Mouse (Mus musculus): ENCODE measurements at regions not wholly inside any gene's neighbourhood (a gene's known extent, or its start where the extent isn't known, plus 50 kb on each side); places are given as distances from the start of the nearest gene placed in this dataset.

DNA sequence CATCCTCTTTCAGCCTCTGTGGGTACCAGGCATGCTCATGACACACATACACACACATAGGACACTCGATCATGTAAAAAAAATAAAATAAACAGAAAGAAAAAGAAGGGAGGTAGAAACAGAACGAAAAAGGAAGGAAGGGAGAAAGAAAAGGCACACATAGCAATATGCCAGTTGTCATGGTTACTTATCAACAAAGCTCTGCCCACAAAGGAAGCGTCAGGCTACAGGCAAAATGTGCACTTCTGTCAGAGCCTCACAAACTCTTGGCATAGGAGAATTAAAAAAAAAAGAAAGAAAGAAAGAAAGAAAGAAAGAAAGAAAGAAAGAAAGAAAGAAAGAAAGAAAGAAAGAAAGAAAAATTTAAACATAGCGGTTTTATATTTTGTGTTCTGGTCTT, 56.9 kb upstream of the Sox2 start:
- TF ChIP-seq CTCF (IDR thresholded peaks at IDR 0.05), result no peak
- Histone ChIP-seq H3K36me3 (ENCODE audit: insufficient read depth, low read length) (no peaks in the 10 kb centered on the region), H3K27me3 (ENCODE audit: insufficient read depth, low read length) (no peaks in the 10 kb centered on the region), H3K4me2 (ENCODE audit: low read depth, low read length, poor library complexity, severe bottlenecking) (no peak overlapping the region), H3K9me3 (ENCODE audit: low read length) (no peaks in the 10 kb centered on the region), H3K27ac (ENCODE audit: low read depth, low read length) (no peak overlapping the region), H3K4me1 (ENCODE audit: insufficient read depth, low read length) (no peaks in the 10 kb centered on the region), H3K4me3 (ENCODE audit: low read depth, low read length) (no peak overlapping the region), H3K9ac (replicated peaks; ENCODE audit: low read length, poor library complexity, severe bottlenecking) (no peak overlapping the region)
- 0 out of 2 replicates have a peak, but pooled peaks have one; percentile 41 for ATAC-seq (ENCODE audit: low FRiP score)
- no peak for DNase-seq (ENCODE audit: low spot score)
- 35% methylated on average over 4 of the region's 4 CpGs for WGBS

DNA sequence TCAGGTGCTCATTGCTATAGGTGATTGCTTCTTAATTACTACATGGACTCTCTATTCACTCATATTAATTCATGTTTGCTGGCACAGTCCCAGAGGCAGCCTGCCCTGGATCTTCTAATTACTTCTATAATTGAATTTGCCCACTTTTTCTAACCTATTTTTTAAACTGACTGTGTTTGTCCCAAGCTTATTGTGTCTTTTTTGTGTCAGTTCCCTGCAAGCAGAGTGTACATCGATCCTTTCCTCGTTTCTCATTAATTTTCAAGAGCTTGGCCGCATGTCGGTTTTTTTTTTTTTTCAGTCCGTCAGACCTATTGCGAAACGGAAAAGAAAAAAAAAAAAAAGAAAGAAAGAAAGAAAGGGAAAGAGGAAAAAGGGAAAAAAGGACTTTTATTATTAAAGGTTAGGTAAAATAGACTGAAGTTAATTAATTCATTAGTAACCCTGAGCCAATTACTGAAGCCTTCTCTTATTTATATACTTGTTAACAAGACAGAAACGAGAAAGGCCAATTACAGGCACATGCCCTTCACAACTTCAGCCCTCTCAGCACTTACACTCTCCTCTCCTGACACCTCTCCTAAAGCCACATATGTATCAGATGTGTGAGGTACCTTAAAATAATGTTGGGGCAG, 72.2 kb upstream of the Sox2 start:
- 19% methylated on average over 8 of the region's 8 CpGs for WGBS
- Histone ChIP-seq H3K9ac (replicated peaks; ENCODE audit: low read length, poor library complexity, severe bottlenecking) (no peak overlapping the region), H3K27me3 (ENCODE audit: insufficient read depth, low read length) (no peaks in the 10 kb centered on the region), H3K4me3 (ENCODE audit: low read depth, low read length) (no peak overlapping the region), H3K27ac (ENCODE audit: low read depth, low read length) (no peak overlapping the region), H3K4me2 (ENCODE audit: low read depth, low read length, poor library complexity, severe bottlenecking) (no peak overlapping the region), H3K4me1 (ENCODE audit: insufficient read depth, low read length) (no peaks in the 10 kb centered on the region; the same call in 1 of the 2 replicates), H3K36me3 (ENCODE audit: insufficient read depth, low read length) (no peaks in the 10 kb centered on the region), H3K9me3 (ENCODE audit: low read length) (no peaks in the 10 kb centered on the region)
- TF ChIP-seq CTCF (IDR thresholded peaks at IDR 0.05), result no peak
- no peak for ATAC-seq (ENCODE audit: low FRiP score)
- DNase-seq (ENCODE audit: low spot score), result peak; percentile 27

DNA sequence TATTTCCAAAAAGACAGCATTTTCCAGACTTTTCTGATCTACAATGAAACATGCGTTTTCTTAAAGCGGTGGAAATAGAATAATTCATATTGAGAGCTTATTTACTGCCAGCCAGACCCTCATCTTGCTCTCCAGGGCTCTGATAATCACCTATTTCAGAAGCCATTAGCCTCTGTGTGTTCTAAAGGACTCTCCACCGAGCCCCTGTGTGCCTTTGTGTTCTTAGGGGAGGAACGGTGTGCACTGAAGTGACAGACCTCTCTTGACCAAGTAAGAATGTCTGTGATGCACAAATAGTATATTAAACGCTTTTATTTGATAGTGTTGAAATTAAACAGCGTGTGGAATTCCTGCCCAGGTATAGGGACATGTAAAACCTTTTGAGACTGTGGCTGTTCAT, 73.1 kb upstream of the Sox2 start:
- Histone ChIP-seq H3K4me2 (ENCODE audit: low read depth, low read length, poor library complexity, severe bottlenecking) (no peak overlapping the region), H3K27ac (ENCODE audit: low read depth, low read length) (no peak overlapping the region), H3K36me3 (ENCODE audit: insufficient read depth, low read length) (no peaks in the 10 kb centered on the region), H3K4me1 (ENCODE audit: insufficient read depth, low read length) (no peaks in the 10 kb centered on the region; the same call in 1 of the 2 replicates), H3K9me3 (ENCODE audit: low read length) (no peaks in the 10 kb centered on the region), H3K9ac (replicated peaks; ENCODE audit: low read length, poor library complexity, severe bottlenecking) (no peak overlapping the region), H3K27me3 (ENCODE audit: insufficient read depth, low read length) (no peaks in the 10 kb centered on the region), H3K4me3 (ENCODE audit: low read depth, low read length) (no peak overlapping the region)
- ATAC-seq (ENCODE audit: low FRiP score), result no peak
- TF ChIP-seq CTCF (IDR thresholded peaks at IDR 0.05), result no peak
- WGBS, result 54% methylated on average over 6 of the region's 6 CpGs
- DNase-seq (ENCODE audit: low spot score), result no peak

DNA sequence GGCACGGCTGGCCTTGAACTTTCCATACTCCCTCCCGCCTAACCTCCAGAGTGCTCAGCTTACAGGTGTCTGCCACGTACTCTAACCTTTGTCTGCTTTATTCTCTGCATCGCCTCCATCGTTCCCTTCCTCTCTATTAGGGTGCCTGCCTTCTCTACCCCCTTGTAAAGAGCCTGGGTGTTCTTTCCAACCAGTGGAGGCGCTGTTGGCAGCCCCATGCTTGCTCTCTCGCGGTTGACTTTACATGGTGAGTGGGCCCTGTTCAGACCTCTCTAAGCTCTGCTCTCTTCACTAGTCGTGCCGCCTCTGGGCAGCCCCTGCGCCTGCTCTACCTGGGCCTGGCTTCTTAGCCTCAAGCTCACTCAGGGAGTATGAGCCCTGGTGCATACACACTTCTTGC, 74.0 kb upstream of the Sox2 start:
- 51% methylated on average over 11 of the region's 11 CpGs for WGBS

DNA sequence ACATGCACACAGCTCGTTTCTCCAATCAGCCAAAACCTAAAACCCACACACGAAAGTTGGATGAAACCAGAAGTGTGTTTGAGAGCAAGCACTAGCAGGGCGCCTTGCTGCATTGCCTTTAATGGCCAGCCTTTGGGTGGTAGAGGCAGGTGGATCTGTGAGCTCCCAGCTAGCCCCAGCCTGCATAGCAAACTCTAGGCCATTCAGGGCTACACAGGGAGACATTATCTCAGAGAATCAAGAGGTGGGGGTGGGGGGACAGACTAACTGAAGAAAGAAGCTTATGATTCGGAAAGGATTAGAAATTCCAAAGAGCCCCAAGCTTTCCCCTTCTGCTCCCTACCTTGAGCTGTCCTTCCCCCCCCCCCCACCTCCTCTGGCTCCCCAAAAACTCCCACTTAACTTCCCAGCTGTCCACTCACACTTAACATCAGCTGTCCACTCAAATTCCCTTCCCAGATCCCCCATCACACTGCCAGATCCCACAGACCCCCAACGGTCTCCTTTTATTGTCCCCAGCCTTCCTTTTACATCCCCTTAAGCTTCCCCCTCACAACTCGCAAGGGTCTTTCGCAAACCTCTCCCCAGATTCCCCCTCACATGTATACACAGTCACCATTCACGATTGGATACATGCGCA, 75.4 kb upstream of the Sox2 start:
- WGBS, result 52% methylated on average over 9 of the region's 9 CpGs
- H3K9ac ChIP-seq (replicated peaks; ENCODE audit: low read length, poor library complexity, severe bottlenecking), result no peak overlapping the region
- H3K9me3 ChIP-seq (ENCODE audit: low read length), result no peaks in the 10 kb centered on the region
- TF ChIP-seq CTCF (IDR thresholded peaks at IDR 0.05), result no peak
- no peak overlapping the region for H3K4me2 ChIP-seq (ENCODE audit: low read depth, low read length, poor library complexity, severe bottlenecking)
- no peak overlapping the region for H3K27ac ChIP-seq (ENCODE audit: low read depth, low read length)
- DNase-seq (ENCODE audit: low spot score), result no peak
- no peaks in the 10 kb centered on the region for H3K36me3 ChIP-seq (ENCODE audit: insufficient read depth, low read length)
- no peak overlapping the region for H3K4me3 ChIP-seq (ENCODE audit: low read depth, low read length)
- H3K27me3 ChIP-seq (ENCODE audit: insufficient read depth, low read length), result no peaks in the 10 kb centered on the region
- ATAC-seq (ENCODE audit: low FRiP score), result no peak
- no peaks in the 10 kb centered on the region; the same call in 1 of the 2 replicates for H3K4me1 ChIP-seq (ENCODE audit: insufficient read depth, low read length)

More for the DNA sequence above, 74.0 kb upstream of the Sox2 start:
- H3K27me3 ChIP-seq (ENCODE audit: insufficient read depth, low read length), result no peaks in the 10 kb centered on the region
- peak; percentile 53 for TF ChIP-seq CTCF (IDR thresholded peaks at IDR 0.05)
- no peaks in the 10 kb centered on the region for H3K36me3 ChIP-seq (ENCODE audit: insufficient read depth, low read length)
- H3K9me3 ChIP-seq (ENCODE audit: low read length), result no peaks in the 10 kb centered on the region
- DNase-seq (ENCODE audit: low spot score), result no peak
- ATAC-seq (ENCODE audit: low FRiP score), result no peak
- no peak overlapping the region for H3K4me2 ChIP-seq (ENCODE audit: low read depth, low read length, poor library complexity, severe bottlenecking)
- H3K4me1 ChIP-seq (ENCODE audit: insufficient read depth, low read length), result no peaks in the 10 kb centered on the region; the same call in 1 of the 2 replicates
- no peak overlapping the region for H3K4me3 ChIP-seq (ENCODE audit: low read depth, low read length)
- H3K27ac ChIP-seq (ENCODE audit: low read depth, low read length), result no peak overlapping the region
- H3K9ac ChIP-seq (replicated peaks; ENCODE audit: low read length, poor library complexity, severe bottlenecking), result no peak overlapping the region

DNA sequence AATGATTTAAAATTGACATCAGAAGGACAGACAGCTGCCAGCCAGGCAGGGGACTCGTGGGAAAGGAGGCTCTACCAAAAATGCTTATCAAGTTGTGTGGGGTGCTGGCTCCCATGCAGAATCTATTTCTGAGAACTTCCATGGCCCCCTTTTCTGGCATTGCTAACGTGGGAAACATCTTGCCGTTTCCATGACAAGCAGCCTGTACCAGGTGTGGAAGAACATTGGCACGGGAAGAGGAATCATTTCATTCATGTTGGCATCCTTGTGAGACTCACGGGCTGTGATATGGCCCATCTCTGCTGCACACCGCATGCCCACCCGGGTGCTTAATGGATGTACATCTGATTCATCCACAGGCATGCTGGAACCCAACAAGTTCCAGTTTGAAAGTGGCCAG, 76.9 kb upstream of the Sox2 start:
- H3K9me3 ChIP-seq (ENCODE audit: low read length), result no peaks in the 10 kb centered on the region
- H3K27ac ChIP-seq (ENCODE audit: low read depth, low read length), result no peak overlapping the region
- no peak overlapping the region for H3K9ac ChIP-seq (replicated peaks; ENCODE audit: low read length, poor library complexity, severe bottlenecking)
- WGBS, result 78% methylated on average over 7 of the region's 7 CpGs
- H3K4me3 ChIP-seq (ENCODE audit: low read depth, low read length), result no peak overlapping the region
- ATAC-seq (ENCODE audit: low FRiP score) (no peak), DNase-seq (ENCODE audit: low spot score) (no peak)
- no peak for TF ChIP-seq CTCF (IDR thresholded peaks at IDR 0.05)
- H3K36me3 ChIP-seq (ENCODE audit: insufficient read depth, low read length), result no peaks in the 10 kb centered on the region
- no peaks in the 10 kb centered on the region for H3K27me3 ChIP-seq (ENCODE audit: insufficient read depth, low read length)
- H3K4me2 ChIP-seq (ENCODE audit: low read depth, low read length, poor library complexity, severe bottlenecking), result no peak overlapping the region
- H3K4me1 ChIP-seq (ENCODE audit: insufficient read depth, low read length), result no peaks in the 10 kb centered on the region; the same call in 1 of the 2 replicates
